Mouse (Mus musculus) MEL (cell line): ENCODE results near the gene Gm42791. TPM values are rescaled to one million over a fixed set of nuclear protein-coding genes. Genes with fewer than 3 reads are reported as not detected.

Experiments used
- DNase-seq: peaks from one replicate; pipeline ENCODE4 v3.0.0; 2011; ENCODE audit warnings: low read depth, low spot score
- H3K27ac ChIP-seq: 2 replicates; pipeline ENCODE4 v1.5.1; 2012; ENCODE audit warnings: low read depth, mild to moderate bottlenecking, control low read depth, low read length, moderate library complexity; ENCODE audit not compliant: control insufficient read depth
- H3K27me3 ChIP-seq, 2 experiments: fragments of 150-350 bp in 1 of 2; sonication (generic) in 1 of 2; 2 replicates each; pipeline ENCODE4 v1.6.1; 2012; ENCODE audit warnings: low read length in 2 of 2, mild to moderate bottlenecking in 2 of 2, improper control_type of control experiment in 1 of 2, moderate library complexity in 1 of 2; ENCODE audit not compliant: insufficient read depth in 2 of 2, control insufficient read depth in 1 of 2
- H3K36me3 ChIP-seq, 2 experiments: 2 replicates each; pipeline ENCODE4 v1.6.1; 2012 to 2014; ENCODE audit warnings: low read length in 2 of 2, improper control_type of control experiment in 1 of 2, inconsistent platforms in 1 of 2, mild to moderate bottlenecking in 1 of 2; ENCODE audit not compliant: insufficient read depth in 2 of 2, control insufficient read depth in 1 of 2
- H3K4me1 ChIP-seq, 2 experiments: fragments of 150-350 bp in 1 of 2; sonication (generic) in 1 of 2; 2 replicates each; pipeline ENCODE4 v1.6.1; 2012; ENCODE audit warnings: low read length in 2 of 2, improper control_type of control experiment in 1 of 2, mild to moderate bottlenecking in 1 of 2; ENCODE audit not compliant: insufficient read depth in 2 of 2, control insufficient read depth in 1 of 2
- H3K4me3 ChIP-seq, 2 experiments: fragments of 150-350 bp in 1 of 2; sonication (generic) in 1 of 2; 2 replicates each; pipeline ENCODE4 v1.5.1; 2012; ENCODE audit warnings: low read depth in 2 of 2, low read length in 2 of 2, mild to moderate bottlenecking in 2 of 2, moderate library complexity in 2 of 2, control low read depth in 1 of 2, improper control_type of control experiment in 1 of 2; ENCODE audit not compliant: control insufficient read depth in 1 of 2, insufficient read depth in 1 of 2
- H3K79me2 ChIP-seq: 2 replicates; pipeline ENCODE4 v1.6.1; 2012; ENCODE audit warnings: mild to moderate bottlenecking, low read length, moderate library complexity; ENCODE audit not compliant: control insufficient read depth, poor library complexity, insufficient read depth
- H3K9ac ChIP-seq: 2 replicates; pipeline ENCODE4 v1.6.1; 2012; ENCODE audit warnings: low read depth, mild to moderate bottlenecking, control low read depth, low read length, moderate library complexity; ENCODE audit not compliant: control insufficient read depth, poor library complexity, severe bottlenecking
- H3K9me3 ChIP-seq: fragments of 150-350 bp; sonication (generic); replicated peaks from 2 replicates; pipeline ENCODE4 v1.6.1; 2012; ENCODE audit warnings: mild to moderate bottlenecking, low read length, improper control_type of control experiment, moderate library complexity; ENCODE audit not compliant: insufficient read depth
- BHLHE40 ChIP-seq: IDR thresholded peaks from 2 replicates; pipeline ENCODE4 v1.6.1; 2012; ENCODE audit warnings: low read depth, mild to moderate bottlenecking, inconsistent platforms, low read length, improper control_type of control experiment, borderline replicate concordance
- E2F4 ChIP-seq: IDR thresholded peaks from 2 replicates; pipeline ENCODE4 v1.6.1; 2011; ENCODE audit warnings: low read depth, low read length, improper control_type of control experiment, borderline replicate concordance
- EP300 ChIP-seq, 2 experiments: IDR thresholded peaks; 2 replicates each; pipeline ENCODE4 v1.6.1; 2011; ENCODE audit warnings: improper control_type of control experiment in 2 of 2, low read length in 2 of 2, low read depth in 1 of 2, mild to moderate bottlenecking in 1 of 2
- ETS1 ChIP-seq: IDR thresholded peaks from 2 replicates; pipeline ENCODE4 v1.6.1; 2012; ENCODE audit warnings: low read depth, mild to moderate bottlenecking, inconsistent platforms, low read length, improper control_type of control experiment, moderate library complexity
- GABPA ChIP-seq: IDR thresholded peaks from 2 replicates; pipeline ENCODE4 v1.6.1; 2012; ENCODE audit warnings: low read depth, mild to moderate bottlenecking, inconsistent platforms, low read length, improper control_type of control experiment, moderate library complexity
- HCFC1 ChIP-seq: IDR thresholded peaks from 2 replicates; pipeline ENCODE4 v1.6.1; 2012; ENCODE audit warnings: low read depth, mild to moderate bottlenecking, inconsistent platforms, low read length, improper control_type of control experiment, moderate library complexity
- JUND ChIP-seq: IDR thresholded peaks from 2 replicates; pipeline ENCODE4 v1.6.1; 2011; ENCODE audit warnings: low read depth, mild to moderate bottlenecking, improper control_type of control experiment, low read length
- KAT2A ChIP-seq: conservative IDR thresholded peaks from 2 replicates; pipeline ENCODE4 v1.6.1; 2012; ENCODE audit warnings: low read depth, low read length, improper control_type of control experiment, inconsistent platforms
- MAFK ChIP-seq: IDR thresholded peaks from 2 replicates; pipeline ENCODE4 v1.6.1; 2011; ENCODE audit warnings: low read depth, mild to moderate bottlenecking, low read length, improper control_type of control experiment, borderline replicate concordance
- MAX ChIP-seq: IDR thresholded peaks from 2 replicates; pipeline ENCODE4 v1.6.1; 2011; ENCODE audit warnings: low read length, improper control_type of control experiment
- POLR2AphosphoS2 ChIP-seq: IDR thresholded peaks from 2 replicates; pipeline ENCODE4 v1.6.1; 2011; ENCODE audit warnings: low read length, improper control_type of control experiment
- SIN3A ChIP-seq: IDR thresholded peaks from 2 replicates; pipeline ENCODE4 v1.6.1; 2012; ENCODE audit warnings: low read length, improper control_type of control experiment, inconsistent platforms
- TAL1 ChIP-seq: IDR thresholded peaks from 2 replicates; pipeline ENCODE4 v1.6.1; 2012; ENCODE audit warnings: mild to moderate bottlenecking, inconsistent platforms, low read length, moderate library complexity, mixed read lengths
- TCF12 ChIP-seq: IDR thresholded peaks from 2 replicates; pipeline ENCODE4 v1.6.1; 2014; ENCODE audit warnings: low read depth, mild to moderate bottlenecking, inconsistent platforms, low read length, improper control_type of control experiment, moderate library complexity
- UBTF ChIP-seq: IDR thresholded peaks from 2 replicates; pipeline ENCODE4 v1.6.1; 2012; ENCODE audit warnings: low read depth, mild to moderate bottlenecking, inconsistent platforms, low read length, improper control_type of control experiment, moderate library complexity, borderline replicate concordance; ENCODE audit not compliant: insufficient read depth
- USF2 ChIP-seq, 2 experiments: IDR thresholded peaks; 2 replicates each; pipeline ENCODE4 v1.6.1; 2011 to 2012; ENCODE audit warnings: improper control_type of control experiment in 2 of 2, low read length in 2 of 2, borderline replicate concordance in 1 of 2, inconsistent platforms in 1 of 2, low read depth in 1 of 2, mild to moderate bottlenecking in 1 of 2; ENCODE audit not compliant: insufficient read depth in 1 of 2
- ZC3H11A ChIP-seq: IDR thresholded peaks from 2 replicates; pipeline ENCODE4 v1.6.1; 2012; ENCODE audit warnings: low read depth, mild to moderate bottlenecking, inconsistent platforms, low read length, improper control_type of control experiment
- ZKSCAN1 ChIP-seq: IDR thresholded peaks from 2 replicates; pipeline ENCODE4 v1.6.1; 2012; ENCODE audit warnings: low read depth, mild to moderate bottlenecking, inconsistent platforms, low read length, improper control_type of control experiment, moderate library complexity
- ZMIZ1 ChIP-seq: IDR thresholded peaks from 2 replicates; pipeline ENCODE4 v1.6.1; 2012; ENCODE audit warnings: low read depth, mild to moderate bottlenecking, inconsistent platforms, low read length, improper control_type of control experiment, moderate library complexity
- polyA plus RNA-seq, 2 experiments: library from polyadenylated mRNA; stranded (reverse) in 1 of 2; unstranded in 1 of 2; fragments of >175 nt in 1 of 2; fragments of >200 nt in 1 of 2; gene quantifications; 2 replicates each; pipeline versions ENCODE4 v1.2.1 to v1.2.4; 2012; ENCODE audit warnings: low replicate concordance in 2 of 2, low read depth in 1 of 2; ENCODE audit not compliant: insufficient read length in 2 of 2, insufficient read depth in 1 of 2, missing spikeins in 1 of 2
- total RNA-seq: library from RNA; depleted of rRNA; stranded (reverse); fragments of 300-350 nt; gene quantifications from 2 replicates; pipeline ENCODE4 v1.2.3, GENCODE M21; 2012

Gm42791 gene
- total and polyA plus RNA-seq, 3 experiments = 1.2 to 2.1 TPM; not detected in 1

- TF ChIP-seq GABPA (no peak), USF2 (IDR thresholded peaks at IDR 0.05; ENCODE audit: borderline replicate concordance in 1 of 2, insufficient read depth in 1 of 2, low read depth in 1 of 2, low read length in 2 of 2) (no peak), ZC3H11A (peak; percentile 53), ZMIZ1 (no peak), UBTF (no peak), POLR2AphosphoS2 (no peak), TCF12 (no peak), KAT2A (no peak), JUND (no peak; the same call in 1 of the 2 replicates)
Measured at GRCm38 (mm10) chr5:148958355-148958754, 36.6 kb downstream of the Gm42791 start (continued).

- Histone ChIP-seq H3K36me3 (peaks cover 0 to 4% of the 10 kb centered on the region in 2 experiments; a peak in 2 of 4 replicates), H3K27me3 (no peaks in the 10 kb centered on the region), H3K4me3 (no peak overlapping the region), H3K9me3 (no peaks in the 10 kb centered on the region), H3K79me2 (no peaks in the 10 kb centered on the region), H3K9ac (no peak overlapping the region)
- DNase-seq = no peak
- TF ChIP-seq HCFC1 (no peak), ETS1 (no peak), BHLHE40 (no peak), SIN3A (no peak), EP300 (IDR thresholded peaks at IDR 0.05; ENCODE audit: low read depth in 1 of 2, low read length in 2 of 2) (no peak), TAL1 (no peak), MAFK (no peak), MAX (no peak)
- TF ChIP-seq, all 39 proteins: peak for 0
- Histone ChIP-seq H3K27ac (no peak overlapping the region), H3K4me1 (peaks cover 4 to 14% of the 10 kb centered on the region in 2 experiments; a peak in 3 of 4 replicates)
Measured at GRCm38 (mm10) chr5:148956898-148957535, 37.9 kb downstream of the Gm42791 start.

GRCm38 (mm10) chr5:148956091-148956490 is 38.9 kb downstream of the Gm42791 start:
- H3K4me3 ChIP-seq = no peak overlapping the region
- no peak overlapping the region for H3K27ac ChIP-seq
- no peaks in the 10 kb centered on the region for H3K79me2 ChIP-seq
- peaks cover 0 to 4% of the 10 kb centered on the region in 2 experiments; a peak in 2 of 4 replicates for H3K36me3 ChIP-seq
- DNase-seq = no peak
- no peaks in the 10 kb centered on the region for H3K27me3 ChIP-seq
- TF ChIP-seq E2F4 = no peak
- TF ChIP-seq ZKSCAN1 = no peak
- TF ChIP-seq ZMIZ1 = no peak
- TF ChIP-seq USF2 (IDR thresholded peaks at IDR 0.05; ENCODE audit: borderline replicate concordance in 1 of 2, insufficient read depth in 1 of 2, low read depth in 1 of 2, low read length in 2 of 2) = no peak
- TF ChIP-seq ZC3H11A = no peak
- no peak for TF ChIP-seq JUND
- no peak for TF ChIP-seq BHLHE40
- TF ChIP-seq KAT2A = no peak
- TF ChIP-seq POLR2AphosphoS2 = no peak
- no peak for TF ChIP-seq GABPA
- H3K4me1 ChIP-seq = peaks cover 4 to 14% of the 10 kb centered on the region in 2 experiments; a peak in 3 of 4 replicates
- H3K9ac ChIP-seq = no peak overlapping the region
- H3K9me3 ChIP-seq = no peaks in the 10 kb centered on the region
